Mouse (Mus musculus) myocyte (in vitro differentiated cells): ENCODE measurements around the gene Smtn. TPM values are rescaled to one million over a fixed set of nuclear protein-coding genes. Genes with fewer than 3 reads are reported as not detected.

Experiments
- H3K27me3 ChIP-seq: one replicate; pipeline ENCODE4 v1.6.1; 2011; ENCODE audit not compliant: control insufficient read depth, insufficient read depth, insufficient read length
- H3K36me3 ChIP-seq: one replicate; pipeline ENCODE4 v1.6.1; 2011; ENCODE audit not compliant: control insufficient read depth, insufficient read depth
- H3K4me2 ChIP-seq: one replicate; pipeline ENCODE4 v1.6.1; 2011; ENCODE audit warnings: low read depth, control low read depth
- H3K4me3 ChIP-seq: one replicate; pipeline ENCODE4 v1.5.1; 2011; ENCODE audit warnings: mild to moderate bottlenecking, control low read depth, moderate library complexity
- H3K79me2 ChIP-seq: one replicate; pipeline ENCODE4 v1.6.1; 2011; ENCODE audit not compliant: control insufficient read depth, insufficient read depth
- H3ac ChIP-seq: one replicate; pipeline ENCODE4 v1.6.1; 2011; ENCODE audit not compliant: control insufficient read depth, insufficient read length
- CEBPB ChIP-seq: IDR thresholded peaks from 2 replicates; pipeline ENCODE4 v1.6.1; 2011; ENCODE audit warnings: mild to moderate bottlenecking, moderate library complexity; ENCODE audit not compliant: poor library complexity, insufficient read depth, severe bottlenecking
- E2F4 ChIP-seq: IDR thresholded peaks from one replicate; pipeline ENCODE4 v1.6.1; 2011; ENCODE audit warnings: mild to moderate bottlenecking, control low read depth, moderate library complexity; ENCODE audit not compliant: insufficient read depth
- MAX ChIP-seq: IDR thresholded peaks from one replicate; pipeline ENCODE4 v1.6.1; 2011; ENCODE audit warnings: low read depth, mild to moderate bottlenecking, control low read depth
- MYOD1 ChIP-seq, 3 experiments: IDR thresholded peaks; one replicate each; pipeline ENCODE4 v1.6.1; 2011; ENCODE audit warnings: control low read depth in 2 of 3, low read depth in 2 of 3, mild to moderate bottlenecking in 2 of 3, moderate library complexity in 1 of 3; ENCODE audit not compliant: insufficient read length in 2 of 3, control insufficient read depth in 1 of 3
- MYOG ChIP-seq, 3 experiments: IDR thresholded peaks; one replicate each; pipeline ENCODE4 v1.6.1; 2011; ENCODE audit warnings: control low read depth in 2 of 3, low read depth in 2 of 3, mild to moderate bottlenecking in 2 of 3; ENCODE audit not compliant: insufficient read length in 2 of 3, control insufficient read depth in 1 of 3, insufficient read depth in 1 of 3
- POLR2A ChIP-seq: IDR thresholded peaks from one replicate; pipeline ENCODE4 v1.6.1; 2011; ENCODE audit warnings: low read depth, mild to moderate bottlenecking, control low read depth, moderate library complexity; ENCODE audit not compliant: insufficient read length
- POLR2AphosphoS2 ChIP-seq: IDR thresholded peaks from one replicate; pipeline ENCODE4 v1.6.1; 2011; ENCODE audit warnings: low read depth, control low read depth; ENCODE audit not compliant: insufficient read length
- REST ChIP-seq: IDR thresholded peaks from one replicate; pipeline ENCODE4 v1.6.1; 2011; ENCODE audit warnings: mild to moderate bottlenecking, control low read depth, moderate library complexity; ENCODE audit not compliant: insufficient read depth, insufficient read length
- SRF ChIP-seq: IDR thresholded peaks from one replicate; pipeline ENCODE4 v1.6.1; 2011; ENCODE audit warnings: low read depth; ENCODE audit not compliant: control insufficient read depth, insufficient read length
- TCF12 ChIP-seq: IDR thresholded peaks from one replicate; pipeline ENCODE4 v1.6.1; 2011; ENCODE audit warnings: mild to moderate bottlenecking, control low read depth; ENCODE audit not compliant: poor library complexity, insufficient read depth, severe bottlenecking
- TCF3 ChIP-seq: IDR thresholded peaks from one replicate; pipeline ENCODE4 v1.6.1; 2011; ENCODE audit warnings: low read depth, control low read depth; ENCODE audit not compliant: insufficient read length
- USF1 ChIP-seq: IDR thresholded peaks from one replicate; pipeline ENCODE4 v1.6.1; 2011; ENCODE audit warnings: low read depth, mild to moderate bottlenecking, control low read depth, moderate library complexity
- polyA plus RNA-seq: library from polyadenylated mRNA; unstranded; fragments of >200 nt; fragmentation: generic; extraction: Trizol; gene quantifications from one replicate; pipeline ENCODE4 v1.2.1, GENCODE M21; 2012; ENCODE audit warnings: missing spikeins

The Smtn gene
- polyA plus RNA-seq, 1 experiment, result 141 TPM

DNA sequence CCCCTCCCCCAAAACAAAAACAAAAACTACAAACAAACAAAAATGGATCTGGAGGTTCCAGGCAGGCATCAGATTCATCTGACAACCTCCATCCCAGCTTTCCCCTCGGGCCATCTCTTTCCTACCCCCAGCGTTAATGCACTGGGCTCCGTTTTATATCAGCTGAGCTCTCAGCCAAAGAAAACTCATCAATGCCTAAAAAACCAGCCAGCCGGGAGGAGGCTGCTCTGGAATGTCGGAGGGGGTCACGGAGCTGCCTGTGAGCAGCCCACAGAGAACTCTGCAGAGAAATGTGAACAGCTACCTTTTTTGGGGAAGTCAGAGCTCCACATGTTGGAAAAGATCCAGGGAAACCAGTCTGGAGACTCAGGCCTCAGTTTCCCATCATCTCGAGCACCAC is 24.0 kb upstream of the Smtn start:
- Histone ChIP-seq H3K4me3 (no peak overlapping the region), H3K4me2 (no peak overlapping the region), H3K79me2 (no peaks in the 10 kb centered on the region)

GRCm38 (mm10) chr11:3563853-3564252 is 23.4 kb upstream of the Smtn start:
- H3K36me3 ChIP-seq, result no peaks in the 10 kb centered on the region
- H3K4me2 ChIP-seq, result no peak overlapping the region
- H3K4me3 ChIP-seq, result no peak overlapping the region
- no peaks in the 10 kb centered on the region for H3K27me3 ChIP-seq
- H3ac ChIP-seq, result no peak overlapping the region
- no peaks in the 10 kb centered on the region for H3K79me2 ChIP-seq
- no peak for TF ChIP-seq CEBPB
- no peak for TF ChIP-seq TCF3
- TF ChIP-seq MAX, result no peak
- TF ChIP-seq POLR2A, result no peak

More for the DNA sequence above, 24.0 kb upstream of the Smtn start:
- no peak for TF ChIP-seq POLR2AphosphoS2
- Histone ChIP-seq H3ac (no peak overlapping the region), H3K36me3 (no peaks in the 10 kb centered on the region), H3K27me3 (no peaks in the 10 kb centered on the region)

GRCm38 (mm10) chr11:3560202-3560601 is 19.8 kb upstream of the Smtn start:
- H3K27me3 ChIP-seq, result no peaks in the 10 kb centered on the region
- H3K79me2 ChIP-seq, result no peaks in the 10 kb centered on the region
- TF ChIP-seq MYOD1 (IDR thresholded peaks at IDR 0.05; ENCODE audit: control insufficient read depth in 1 of 3, insufficient read length in 2 of 3, low read depth in 2 of 3) (no peak), MYOG (IDR thresholded peaks at IDR 0.05; ENCODE audit: control insufficient read depth in 1 of 3, insufficient read depth in 1 of 3, insufficient read length in 2 of 3, low read depth in 2 of 3) (no peak), POLR2A (no peak), MAX (no peak), E2F4 (no peak)
- H3ac ChIP-seq, result no peak overlapping the region
- H3K4me2 ChIP-seq, result no peak overlapping the region
- H3K4me3 ChIP-seq, result no peak overlapping the region
- H3K36me3 ChIP-seq, result no peaks in the 10 kb centered on the region

GRCm38 (mm10) chr11:3557852-3558251 is 17.4 kb upstream of the Smtn start:
- H3K4me2 ChIP-seq, result no peak overlapping the region
- H3K27me3 ChIP-seq, result no peaks in the 10 kb centered on the region
- TF ChIP-seq MYOG (IDR thresholded peaks at IDR 0.05; ENCODE audit: control insufficient read depth in 1 of 3, insufficient read depth in 1 of 3, insufficient read length in 2 of 3, low read depth in 2 of 3), result no peak
- no peak for TF ChIP-seq POLR2AphosphoS2
- TF ChIP-seq USF1, result no peak
- TF ChIP-seq TCF12, result no peak
- no peak for TF ChIP-seq MAX
- no peak for TF ChIP-seq POLR2A
- TF ChIP-seq TCF3, result no peak
- no peak for TF ChIP-seq MYOD1 (IDR thresholded peaks at IDR 0.05; ENCODE audit: control insufficient read depth in 1 of 3, insufficient read length in 2 of 3, low read depth in 2 of 3)
- no peak for TF ChIP-seq CEBPB
- TF ChIP-seq SRF, result no peak
- no peak for TF ChIP-seq REST
- no peak for TF ChIP-seq E2F4
- H3K36me3 ChIP-seq, result no peaks in the 10 kb centered on the region
- no peak overlapping the region for H3ac ChIP-seq
- no peaks in the 10 kb centered on the region for H3K79me2 ChIP-seq
- no peak overlapping the region for H3K4me3 ChIP-seq

DNA sequence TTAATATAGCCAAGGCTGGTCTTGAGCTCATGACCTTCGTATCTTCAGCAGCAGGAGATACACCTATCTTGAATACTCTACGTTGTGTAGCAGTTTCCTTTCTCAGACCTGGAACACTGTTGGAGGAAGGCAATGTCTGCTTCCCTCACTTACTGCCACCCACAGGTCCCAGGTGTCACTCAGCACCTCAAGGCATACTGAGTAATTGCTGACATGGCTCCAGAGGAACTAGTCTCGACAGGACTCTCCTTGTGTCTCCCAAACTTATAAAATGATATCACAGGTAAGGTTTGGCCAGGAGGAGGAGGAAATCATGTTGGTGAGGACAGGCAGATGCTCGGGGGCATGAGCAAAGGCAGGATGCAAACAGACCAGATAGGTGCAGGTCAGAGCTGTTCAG is 14.6 kb upstream of the Smtn start:
- no peaks in the 10 kb centered on the region for H3K36me3 ChIP-seq
- TF ChIP-seq POLR2AphosphoS2 (no peak), CEBPB (no peak), TCF12 (no peak), MYOG (IDR thresholded peaks at IDR 0.05; ENCODE audit: control insufficient read depth in 1 of 3, insufficient read depth in 1 of 3, insufficient read length in 2 of 3, low read depth in 2 of 3) (no peak), POLR2A (no peak), MAX (no peak), E2F4 (no peak)

DNA sequence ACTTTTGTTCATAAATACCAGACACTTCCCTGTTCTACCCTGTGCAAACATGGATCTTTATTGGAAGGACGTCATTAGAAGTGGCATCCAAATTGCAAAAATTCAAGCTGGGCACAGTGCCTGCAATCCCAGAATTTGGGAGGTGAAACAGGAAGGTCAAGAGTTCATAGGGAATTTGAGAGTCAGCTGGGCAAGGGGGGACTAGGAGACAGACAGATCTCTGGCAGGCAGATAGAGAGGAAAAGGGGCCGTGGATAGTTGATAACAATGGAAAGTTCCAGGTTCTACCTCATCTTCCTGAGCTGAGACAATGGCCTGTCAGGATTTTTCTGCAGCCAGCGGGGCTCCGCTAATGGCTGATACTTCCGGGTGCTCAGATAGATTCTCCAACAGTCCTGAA is 9.4 kb upstream of the Smtn start:
- no peak overlapping the region for H3K4me3 ChIP-seq
- no peaks in the 10 kb centered on the region for H3K79me2 ChIP-seq
- no peak overlapping the region for H3ac ChIP-seq
- no peaks in the 10 kb centered on the region for H3K27me3 ChIP-seq
- H3K36me3 ChIP-seq, result no peaks in the 10 kb centered on the region
- no peak overlapping the region for H3K4me2 ChIP-seq
- TF ChIP-seq SRF, result no peak
- no peak for TF ChIP-seq CEBPB
- TF ChIP-seq USF1, result no peak
- no peak for TF ChIP-seq MYOG (IDR thresholded peaks at IDR 0.05; ENCODE audit: control insufficient read depth in 1 of 3, insufficient read depth in 1 of 3, insufficient read length in 2 of 3, low read depth in 2 of 3)
- TF ChIP-seq POLR2AphosphoS2, result no peak
- no peak for TF ChIP-seq TCF12
- TF ChIP-seq MYOD1 (IDR thresholded peaks at IDR 0.05; ENCODE audit: control insufficient read depth in 1 of 3, insufficient read length in 2 of 3, low read depth in 2 of 3), result no peak
- TF ChIP-seq POLR2A, result no peak
- no peak for TF ChIP-seq REST
- TF ChIP-seq MAX, result no peak
- TF ChIP-seq TCF3, result no peak
- no peak for TF ChIP-seq E2F4

More for the DNA sequence above, 14.6 kb upstream of the Smtn start:
- no peak overlapping the region for H3K4me2 ChIP-seq
- H3ac ChIP-seq, result no peak overlapping the region
- no peaks in the 10 kb centered on the region for H3K79me2 ChIP-seq
- H3K27me3 ChIP-seq, result no peaks in the 10 kb centered on the region
- no peak overlapping the region for H3K4me3 ChIP-seq
